Mouse (Mus musculus): ENCODE data around the gene Vmn1r131.
"Not testable (repeated sequence)": the region's sequence is repeated elsewhere in the genome, so short reads cannot be mapped to it uniquely, and the experiment has no call there.

Gene Vmn1r131

DNA sequence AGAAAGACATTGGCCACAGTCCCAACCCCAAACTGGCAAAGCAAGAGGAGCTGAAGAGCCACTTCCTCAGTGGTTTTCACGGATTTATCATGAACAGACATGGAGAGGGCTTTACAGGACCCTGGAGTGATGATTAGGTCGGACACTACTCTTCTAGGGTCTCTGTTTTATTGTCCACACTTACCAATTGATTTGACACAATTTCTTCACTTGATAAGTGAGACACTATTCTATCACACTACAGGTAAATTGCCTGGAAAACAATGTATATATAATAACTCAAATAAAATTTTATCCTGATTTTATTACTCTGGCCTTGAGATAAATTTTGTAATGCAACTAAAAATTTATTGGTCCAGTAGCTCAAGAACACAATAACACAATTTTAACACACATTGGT is at the start of gene Vmn1r131:
Vmn1r131 (minus strand) TSS at position 101 of the 400 bp plus-strand sequence.
- DNase-seq (ENCODE audit: extremely low spot score, low spot score), result not testable (repeated sequence)

DNA sequence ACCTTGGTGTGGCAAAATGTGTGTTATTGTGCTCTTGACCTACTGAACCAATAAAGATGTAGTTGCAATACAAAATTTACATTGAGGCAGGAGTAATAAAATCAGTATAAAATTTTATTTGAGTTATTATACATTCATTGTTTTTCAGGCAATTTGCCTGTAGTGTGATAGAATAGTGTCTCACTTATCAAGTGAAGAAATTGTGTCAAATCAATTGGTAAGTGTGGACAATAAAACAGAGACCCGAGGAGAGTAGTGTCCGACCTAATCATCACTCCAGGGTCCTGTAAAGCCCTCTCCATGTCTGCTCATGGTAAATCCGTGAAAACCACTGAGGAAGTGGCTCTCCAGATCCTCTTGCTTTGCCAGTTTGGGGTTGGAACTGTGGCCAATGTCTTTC is 34.4 kb downstream of the Vmn1r131 start, which contains the start of gene Vmn1r130:
Vmn1r130 (plus strand) TSS at position 301 of the 400 bp plus-strand sequence.
- DNase-seq (ENCODE audit: extremely low spot score, low spot score), result not testable (repeated sequence)
